Mouse (Mus musculus) heart, embryonic 14.5 days (tissue): ENCODE measurements around the gene Dgkz. TPM values are rescaled to one million over a fixed set of nuclear protein-coding genes. Genes with fewer than 3 reads are reported as not detected.

Source experiments
- ATAC-seq: fragments of 200-750 bp; cut with Nextera tagmentation; 2 replicates; pipeline ENCODE4 v1.8.0; 2017; ENCODE audit warnings: low read depth, moderate TSS enrichment; ENCODE audit not compliant: insufficient number of reproducible peaks, insufficient read depth, low FRiP score
- H3K27ac ChIP-seq, 2 experiments: fragments of 200-500 bp in 1 of 2; fragments of 300-500 bp in 1 of 2; sonication (generic) in 1 of 2; replicated peaks in 1 of 2; 2 replicates each; pipeline ENCODE4 v1.5.1; 2012 to 2014; ENCODE audit warnings: low read depth in 2 of 2, low read length in 2 of 2, control low read depth in 1 of 2, mild to moderate bottlenecking in 1 of 2, mixed read lengths in 1 of 2; ENCODE audit not compliant: control insufficient read depth in 1 of 2, insufficient read depth in 1 of 2
- H3K27me3 ChIP-seq: fragments of 300-500 bp; sonication (generic); 2 replicates; pipeline ENCODE4 v1.6.1; 2014; ENCODE audit warnings: mild to moderate bottlenecking, low read length, control low read depth; ENCODE audit not compliant: control insufficient read depth, insufficient read depth
- H3K36me3 ChIP-seq: fragments of 300-500 bp; sonication (generic); 2 replicates; pipeline ENCODE4 v1.6.1; 2014; ENCODE audit warnings: mild to moderate bottlenecking, control low read depth, low read length, mixed read lengths; ENCODE audit not compliant: control insufficient read depth, insufficient read depth
- H3K4me1 ChIP-seq, 2 experiments: fragments of 200-500 bp in 1 of 2; fragments of 300-500 bp in 1 of 2; sonication (generic) in 1 of 2; 2 replicates each; pipeline ENCODE4 v1.6.1; 2012 to 2014; ENCODE audit warnings: low read length in 2 of 2, control low read depth in 1 of 2, mixed read lengths in 1 of 2; ENCODE audit not compliant: control insufficient read depth in 2 of 2, insufficient read depth in 2 of 2
- H3K4me2 ChIP-seq: fragments of 300-500 bp; sonication (generic); 2 replicates; pipeline ENCODE4 v1.6.1; 2014; ENCODE audit warnings: mild to moderate bottlenecking, low read length
- H3K4me3 ChIP-seq, 2 experiments: fragments of 200-500 bp in 1 of 2; fragments of 300-500 bp in 1 of 2; sonication (generic) in 1 of 2; 2 replicates each; pipeline ENCODE4 v1.5.1; 2012 to 2014; ENCODE audit warnings: low read length in 2 of 2, mild to moderate bottlenecking in 2 of 2, control low read depth in 1 of 2, low read depth in 1 of 2, moderate library complexity in 1 of 2; ENCODE audit not compliant: control insufficient read depth in 1 of 2, insufficient read depth in 1 of 2
- H3K9ac ChIP-seq: fragments of 300-500 bp; sonication (generic); 2 replicates; pipeline ENCODE4 v1.6.1; 2014; ENCODE audit warnings: mild to moderate bottlenecking, low read length
- H3K9me3 ChIP-seq: fragments of 300-500 bp; sonication (generic); 2 replicates; pipeline ENCODE4 v1.6.1; 2016; ENCODE audit warnings: low read length, control low read depth; ENCODE audit not compliant: control insufficient read depth
- WGBS: fragments of 180-500 bp; shearing (Covaris S2); extraction: QIAGEN DNeasy Blood & Tissue Kit; methylation state at CpG from one replicate; pipeline ENCODE4 v1.1.7; 2014; 5-methylcytosine and 5-hydroxymethylcytosine counted together
- polyA plus RNA-seq: library from polyadenylated mRNA; unstranded; fragments of >200 nt; fragmentation: Nextera tagmentation; extraction: Ambion mirVana; gene quantifications from 2 replicates; pipeline ENCODE4 v1.2.1, GENCODE M21; 2014

Gene Dgkz
- 47.8 and 48.2 TPM in 2 replicates for polyA plus RNA-seq

DNA sequence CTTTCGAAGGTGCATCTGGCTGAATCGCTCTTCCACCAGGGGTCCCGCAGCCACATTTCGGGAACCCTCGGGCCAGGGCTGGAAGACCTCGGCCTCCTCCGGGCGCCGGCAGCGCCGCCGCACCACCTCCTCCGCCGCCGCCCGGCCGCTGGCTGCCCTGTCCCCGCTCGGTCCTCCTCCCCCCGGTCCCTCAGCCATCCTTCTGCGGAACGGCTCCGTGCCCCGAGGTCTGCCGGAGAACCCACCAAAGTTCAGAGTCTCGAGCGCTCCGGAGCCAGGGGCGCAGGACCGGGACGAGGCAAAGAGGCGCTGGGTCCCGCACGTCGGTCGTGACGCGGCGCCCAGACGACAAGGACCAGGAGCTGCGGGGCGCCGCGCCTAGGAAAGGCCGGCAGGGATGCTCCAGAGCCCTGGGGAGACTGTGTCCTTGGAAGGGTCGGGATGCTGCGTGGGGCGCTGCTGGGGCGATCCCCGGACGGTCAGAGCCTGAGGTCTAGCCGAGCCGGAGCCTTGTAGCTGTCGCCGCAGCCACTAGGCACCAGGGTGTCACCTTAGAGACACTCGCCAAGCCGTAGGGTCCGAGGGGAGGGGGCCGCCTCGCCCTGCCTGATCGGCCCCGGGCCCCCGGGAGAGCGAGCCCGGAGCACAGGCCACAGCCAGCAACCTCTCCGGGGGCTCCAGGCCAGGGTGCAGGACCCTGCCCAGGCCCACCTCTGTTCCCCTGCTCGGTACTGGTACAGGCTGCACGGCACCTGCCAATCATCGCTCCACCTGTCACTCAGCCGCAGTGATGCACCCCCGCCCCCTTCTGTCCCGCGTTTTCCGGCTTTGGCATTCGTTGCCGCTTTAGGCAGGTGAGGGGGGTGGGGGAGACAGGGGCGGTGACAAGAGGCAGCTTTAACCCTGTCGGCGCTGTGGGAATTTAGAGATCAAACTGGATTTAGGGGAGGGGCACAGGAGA is at the start of gene Dgkz:
TSS of gene Dgkz (minus strand) at position 284 of the 961 bp plus-strand sequence.
- Histone ChIP-seq H3K4me1 (peaks cover 33 to 53% of the 10 kb centered on the region in 2 experiments), H3K4me2 (peak within 1 kb of the TSS; percentile 87), H3K27me3 (peaks cover 29% of the 10 kb centered on the region), H3K36me3 (no peaks in the 10 kb centered on the region), H3K9ac (peak within 1 kb of the TSS; percentile 61), H3K9me3 (no peaks in the 10 kb centered on the region), H3K4me3 (peak within 1 kb of the TSS; percentile 42 to 49), H3K27ac (no peak within 1 kb of the TSS)
- WGBS = 2% methylated on average over 79 of the region's 79 CpGs
- ATAC-seq = 0 out of 2 replicates have a peak, but pooled peaks have one; percentile 7

DNA sequence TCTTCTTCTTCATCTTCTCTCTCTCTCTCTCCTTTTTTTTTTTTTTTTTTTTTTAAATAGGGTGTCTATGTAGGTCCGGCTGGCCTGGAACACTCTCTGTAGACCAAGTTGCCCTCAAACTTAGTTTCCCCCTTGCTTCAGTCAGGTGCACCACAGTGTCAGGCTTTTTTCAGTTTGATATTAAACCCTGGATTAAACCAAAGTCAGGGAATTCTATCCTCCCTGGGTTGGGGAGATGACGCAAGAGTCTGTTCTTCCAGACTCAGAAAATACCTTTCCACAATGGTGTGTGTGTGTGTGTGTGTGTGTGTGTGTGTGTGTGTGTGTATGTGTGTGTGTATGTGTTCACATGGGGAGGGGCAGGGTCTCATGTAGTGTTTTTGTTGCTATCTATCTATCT is 49.5 kb upstream of the Dgkz start:
- no peaks in the 10 kb centered on the region for H3K36me3 ChIP-seq
- H3K27me3 ChIP-seq = 0 out of 2 replicates have a peak, but pooled peaks cover 7% of the 10 kb centered on the region
- WGBS = 92% methylated on average over 2 of the region's 2 CpGs
- H3K4me1 ChIP-seq = peaks cover 22 to 33% of the 10 kb centered on the region in 2 experiments
- no peak overlapping the region for H3K27ac ChIP-seq
- H3K9ac ChIP-seq = no peak overlapping the region
- ATAC-seq = no peak
- no peaks in the 10 kb centered on the region for H3K9me3 ChIP-seq
- H3K4me3 ChIP-seq = no peak overlapping the region
- no peak overlapping the region for H3K4me2 ChIP-seq

DNA sequence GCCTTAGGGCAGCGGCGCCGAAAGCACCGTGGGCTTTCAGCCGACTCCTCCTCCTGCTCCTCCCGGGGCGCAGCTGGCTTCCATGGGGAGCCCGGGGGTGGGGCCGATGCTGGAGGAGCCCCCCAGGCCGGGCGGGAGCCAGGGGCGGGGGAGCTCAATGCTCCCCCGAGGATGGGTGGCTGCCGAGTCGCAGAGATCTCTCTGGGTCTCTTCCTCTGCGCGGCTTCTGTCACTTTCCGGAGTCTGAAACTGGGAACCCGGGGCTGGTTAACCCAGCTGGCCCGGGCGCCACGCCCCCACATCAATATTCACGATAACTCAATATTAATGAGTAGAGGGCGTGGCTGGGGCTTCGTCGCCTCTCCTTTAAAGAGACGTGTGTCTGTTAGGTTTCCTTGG is 48.6 kb upstream of the Dgkz start, which contains the start of gene Creb3l1:
TSS of gene Creb3l1 (minus strand) at position 229 of the 399 bp plus-strand sequence.
- no peaks in the 10 kb centered on the region for H3K36me3 ChIP-seq
- no peaks in the 10 kb centered on the region for H3K9me3 ChIP-seq
- peak within 1 kb of the TSS; percentile 81 for H3K9ac ChIP-seq
- peaks cover 22 to 33% of the 10 kb centered on the region in 2 experiments for H3K4me1 ChIP-seq
- H3K4me2 ChIP-seq = peak within 1 kb of the TSS; percentile 99
- H3K27me3 ChIP-seq = 0 out of 2 replicates have a peak, but pooled peaks cover 7% of the 10 kb centered on the region
- WGBS = under 1% methylated on average over 25 of the region's 27 CpGs
- H3K4me3 ChIP-seq = peak within 1 kb of the TSS; percentile 66 to 84
- H3K27ac ChIP-seq = peak within 1 kb of the TSS; percentile 30 to 60
- peak; percentile 49; the same call in 1 of the 2 replicates for ATAC-seq

- Histone ChIP-seq H3K9ac (peak overlapping the region; percentile 81), H3K27ac (peak overlapping the region; percentile 30 to 60), H3K4me3 (peak overlapping the region; percentile 66 to 84), H3K36me3 (no peaks in the 10 kb centered on the region), H3K27me3 (0 out of 2 replicates have a peak, but pooled peaks cover 7% of the 10 kb centered on the region), H3K4me1 (peaks cover 22 to 33% of the 10 kb centered on the region in 2 experiments), H3K4me2 (peak overlapping the region; percentile 99), H3K9me3 (no peaks in the 10 kb centered on the region)
- ATAC-seq = no peak
- 3% methylated on average over 55 of the region's 56 CpGs for WGBS
These were observed 48.0 kb upstream of the Dgkz start for GRCm38 (mm10) chr2:92023362-92024273.

- no peak; the same call in none of the 2 replicates for ATAC-seq
- no peak overlapping the region for H3K4me2 ChIP-seq
- H3K9ac ChIP-seq = no peak overlapping the region
- H3K27ac ChIP-seq = peak overlapping the region; percentile 33 to 39; a peak in 3 of 4 replicates
- peaks cover 20% of the 10 kb centered on the region in 2 experiments for H3K4me1 ChIP-seq
- H3K36me3 ChIP-seq = no peaks in the 10 kb centered on the region
- H3K9me3 ChIP-seq = no peaks in the 10 kb centered on the region
- H3K4me3 ChIP-seq = no peak overlapping the region
- H3K27me3 ChIP-seq = 0 out of 2 replicates have a peak, but pooled peaks cover 2% of the 10 kb centered on the region
- WGBS = 15% methylated on average over 4 of the region's 4 CpGs
These were observed 45.1 kb upstream of the Dgkz start for GRCm38 (mm10) chr2:92020676-92021265.

DNA sequence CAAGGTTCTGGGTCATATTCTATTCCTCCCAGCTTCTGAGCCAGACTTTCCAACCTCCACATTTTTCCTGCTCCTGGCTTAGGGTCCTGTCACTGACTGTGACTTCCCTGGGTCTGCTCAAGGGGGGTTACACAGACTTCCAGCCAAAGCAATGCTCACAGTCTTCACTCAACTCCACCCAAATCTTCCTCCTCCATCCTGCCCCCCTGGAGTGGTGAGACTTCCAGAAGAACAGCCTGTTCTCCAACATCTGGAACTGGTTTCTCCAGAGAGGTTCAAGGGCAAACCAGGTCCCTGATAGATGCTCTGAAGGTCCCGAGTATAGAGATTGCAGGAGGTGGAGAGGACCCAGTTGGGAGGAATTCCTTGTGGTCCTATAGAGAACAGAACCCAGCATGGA is 41.8 kb upstream of the Dgkz start:
- no peaks in the 10 kb centered on the region for H3K9me3 ChIP-seq
- H3K27me3 ChIP-seq = no peaks in the 10 kb centered on the region
- ATAC-seq = no peak
- no peak overlapping the region for H3K9ac ChIP-seq
- 48% methylated on average over 1 of the region's 1 CpGs for WGBS
- H3K36me3 ChIP-seq = no peaks in the 10 kb centered on the region
- H3K4me1 ChIP-seq = peaks cover 21 to 25% of the 10 kb centered on the region in 2 experiments
- H3K4me2 ChIP-seq = no peak overlapping the region
- H3K27ac ChIP-seq = no peak overlapping the region
- no peak overlapping the region for H3K4me3 ChIP-seq
